Mouse (Mus musculus) lung, embryonic 15.5 days (tissue): ENCODE measurements around the gene Sim2. TPM values are rescaled to one million over a fixed set of nuclear protein-coding genes. Genes with fewer than 3 reads are reported as not detected.
A peak's percentile ranks its signal among the peaks of the same experiment; 100 is the strongest.

Experiments used
- ATAC-seq: fragments of 200-750 bp; cut with Nextera tagmentation; 2 replicates; pipeline ENCODE4 v1.8.0; 2017; ENCODE audit warnings: moderate number of reproducible peaks, borderline replicate concordance; ENCODE audit not compliant: low FRiP score, low TSS enrichment; ENCODE audit errors: extremely low read depth
- H3K27ac ChIP-seq: fragments of 300-500 bp; sonication (generic); 2 replicates; pipeline ENCODE4 v1.5.1; 2015; ENCODE audit warnings: moderate library complexity, mild to moderate bottlenecking, inconsistent platforms
- H3K27me3 ChIP-seq: fragments of 300-500 bp; sonication (generic); 2 replicates; pipeline ENCODE4 v1.6.1; 2015; ENCODE audit warnings: inconsistent platforms
- H3K36me3 ChIP-seq: fragments of 300-500 bp; sonication (generic); 2 replicates; pipeline ENCODE4 v1.6.1; 2015; ENCODE audit warnings: inconsistent platforms
- H3K4me1 ChIP-seq: fragments of 300-500 bp; sonication (generic); 2 replicates; pipeline ENCODE4 v1.6.1; 2015; ENCODE audit warnings: inconsistent platforms
- H3K4me2 ChIP-seq: fragments of 300-500 bp; sonication (generic); 2 replicates; pipeline ENCODE4 v1.6.1; 2015; ENCODE audit warnings: inconsistent platforms, mild to moderate bottlenecking, moderate library complexity
- H3K4me3 ChIP-seq: fragments of 300-500 bp; sonication (generic); 2 replicates; pipeline ENCODE4 v1.5.1; 2015; ENCODE audit warnings: mild to moderate bottlenecking, inconsistent platforms
- H3K9ac ChIP-seq: fragments of 300-500 bp; sonication (generic); 2 replicates; pipeline ENCODE4 v1.6.1; 2015; ENCODE audit warnings: inconsistent platforms
- H3K9me3 ChIP-seq: fragments of 300-500 bp; sonication (generic); 2 replicates; pipeline ENCODE4 v1.6.1; 2016; ENCODE audit warnings: inconsistent platforms
- WGBS: fragments of 180-500 bp; shearing (Covaris S2); methylation state at CpG from one replicate; pipeline ENCODE4 v1.1.7; 2015; 5-methylcytosine and 5-hydroxymethylcytosine counted together
- polyA plus RNA-seq: library from polyadenylated mRNA; unstranded; fragments of >200 nt; fragmentation: Nextera tagmentation; extraction: Ambion mirVana; gene quantifications from 2 replicates; pipeline ENCODE4 v1.2.1, GENCODE M21; 2015

The Sim2 gene
- polyA plus RNA-seq, 1 experiment from 2014 or later = 0.12 TPM

DNA sequence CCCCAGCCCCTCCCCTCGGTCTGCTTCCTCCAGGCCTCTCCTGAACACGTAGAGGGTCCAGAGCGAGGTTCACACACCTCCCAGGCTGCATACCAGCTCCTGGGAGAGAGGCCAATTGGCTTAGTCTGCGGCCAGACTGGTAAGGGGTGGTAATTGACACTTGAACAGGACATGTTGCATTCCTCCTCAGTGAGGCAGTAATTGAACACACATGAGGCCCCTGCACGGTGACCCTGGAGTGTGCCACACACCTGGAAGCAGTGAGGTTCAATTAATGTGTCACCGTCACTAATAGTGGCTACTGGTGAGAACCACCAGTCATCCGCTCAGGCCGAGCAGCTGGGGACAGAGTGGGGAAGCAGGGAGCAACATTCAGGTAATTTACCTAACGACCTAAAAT lies 24.9 kb upstream of the Sim2 start:
- ATAC-seq = peak; percentile 55; the same call in 1 of the 2 replicates
- H3K36me3 ChIP-seq = no peaks in the 10 kb centered on the region
- peak overlapping the region; percentile 0; the same call in 1 of the 2 replicates for H3K27ac ChIP-seq
- H3K9me3 ChIP-seq = no peaks in the 10 kb centered on the region
- WGBS = 48% methylated on average over 9 of the region's 9 CpGs
- no peak overlapping the region for H3K4me3 ChIP-seq
- H3K9ac ChIP-seq = no peak overlapping the region
- no peaks in the 10 kb centered on the region for H3K27me3 ChIP-seq
- no peak overlapping the region for H3K4me2 ChIP-seq
- H3K4me1 ChIP-seq = peaks cover 3% of the 10 kb centered on the region; the same call in 1 of the 2 replicates

DNA sequence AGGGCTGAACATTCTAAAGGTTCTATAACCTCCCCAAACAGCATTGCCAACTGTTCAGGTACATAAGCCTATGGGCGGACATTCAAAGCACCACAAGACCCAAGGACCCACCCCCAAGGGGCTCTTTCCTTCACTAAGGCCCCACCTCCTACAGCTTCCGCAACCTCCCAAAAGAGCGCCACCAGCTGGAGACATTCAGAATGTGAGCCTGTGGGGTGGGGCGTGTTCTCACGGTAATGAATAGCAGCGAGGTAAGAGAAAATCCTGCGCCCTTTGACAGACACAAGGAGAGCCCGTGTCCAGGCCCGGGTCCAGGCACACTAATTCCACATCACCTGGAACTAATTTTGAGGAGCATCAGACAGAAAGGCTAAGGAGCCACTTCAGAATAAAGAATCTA lies 20.5 kb upstream of the Sim2 start:
- Histone ChIP-seq H3K27ac (no peak overlapping the region), H3K9me3 (no peaks in the 10 kb centered on the region), H3K4me3 (no peak overlapping the region), H3K4me2 (no peak overlapping the region), H3K27me3 (no peaks in the 10 kb centered on the region), H3K36me3 (no peaks in the 10 kb centered on the region), H3K4me1 (peaks cover 3% of the 10 kb centered on the region; the same call in 1 of the 2 replicates), H3K9ac (no peak overlapping the region)
- WGBS = 73% methylated on average over 9 of the region's 9 CpGs
- ATAC-seq = no peak

DNA sequence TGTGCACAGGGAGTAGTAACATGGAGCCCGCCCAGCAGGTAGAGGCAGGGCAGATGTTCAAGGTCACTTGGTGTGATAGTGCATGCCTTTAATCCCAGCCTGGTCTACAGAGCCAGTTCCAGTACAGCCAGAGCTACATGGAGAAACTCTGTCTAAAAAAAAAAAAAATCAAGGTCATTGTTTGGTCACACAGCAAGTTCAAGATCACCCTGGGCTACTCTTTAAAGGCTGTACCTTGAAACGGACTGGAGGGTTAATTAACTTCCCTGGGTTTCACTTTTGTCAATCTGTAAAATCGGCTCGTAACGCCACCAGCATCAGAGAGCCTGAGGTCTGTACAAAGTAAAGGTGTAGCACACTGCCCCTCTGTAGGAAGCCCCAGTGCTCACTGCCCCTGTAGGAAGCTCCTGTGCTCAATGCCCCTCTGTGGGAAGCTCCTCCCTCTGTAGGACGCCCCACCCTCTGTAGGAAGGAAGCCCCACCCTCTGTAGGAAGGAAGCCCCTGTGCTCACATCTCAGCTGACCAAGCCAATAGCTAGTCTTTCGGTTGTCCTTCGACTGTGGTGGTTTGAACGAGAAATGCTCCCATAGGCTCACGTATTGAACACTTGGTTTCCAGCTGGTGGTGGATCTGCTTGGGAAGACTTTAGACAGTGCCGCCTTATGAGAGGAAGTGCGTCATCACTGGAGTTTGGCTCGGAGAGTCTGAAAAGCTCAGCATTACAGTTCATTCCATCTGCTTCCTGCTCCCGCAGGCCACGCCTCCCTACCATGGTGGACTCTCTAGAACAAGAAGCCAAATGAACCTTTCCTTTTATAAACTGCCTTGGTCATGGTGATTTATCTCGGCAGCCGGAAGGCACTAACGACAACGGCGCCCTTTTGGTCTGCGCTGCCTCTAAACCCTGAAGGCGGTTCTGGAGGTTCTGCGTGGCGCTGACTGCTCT lies 18.7 kb upstream of the Sim2 start:
- Histone ChIP-seq H3K4me2 (peak overlapping the region; percentile 16; the same call in 1 of the 2 replicates), H3K36me3 (no peaks in the 10 kb centered on the region), H3K4me3 (no peak overlapping the region), H3K9ac (no peak overlapping the region), H3K27ac (no peak overlapping the region; the same call in 1 of the 2 replicates), H3K4me1 (no peaks in the 10 kb centered on the region), H3K27me3 (no peaks in the 10 kb centered on the region), H3K9me3 (no peaks in the 10 kb centered on the region)
- WGBS = 66% methylated on average over 24 of the region's 24 CpGs
- ATAC-seq = no peak

DNA sequence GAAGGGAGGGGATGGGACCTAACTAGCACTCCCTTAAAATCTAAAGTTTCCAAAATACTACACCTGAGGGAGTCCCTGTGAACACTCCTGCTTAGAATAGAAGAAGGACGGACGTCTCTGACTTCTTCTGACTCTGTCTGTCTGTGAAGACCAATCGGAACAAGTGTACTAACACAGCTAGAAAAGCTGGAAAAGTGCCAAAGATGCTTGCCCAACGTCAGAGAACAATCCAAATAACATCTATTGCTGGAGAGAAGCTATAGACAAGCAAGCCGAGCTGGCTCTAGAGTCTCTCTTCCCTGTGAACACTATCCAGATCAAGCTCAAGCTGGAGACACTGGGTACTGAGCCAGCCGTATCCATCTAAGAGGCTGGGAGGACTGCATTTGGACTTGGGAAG lies 18.0 kb upstream of the Sim2 start:
- Histone ChIP-seq H3K27ac (no peak overlapping the region), H3K27me3 (no peaks in the 10 kb centered on the region), H3K4me2 (peak overlapping the region; percentile 9; the same call in 1 of the 2 replicates), H3K4me3 (no peak overlapping the region), H3K9ac (no peak overlapping the region), H3K9me3 (no peaks in the 10 kb centered on the region), H3K36me3 (no peaks in the 10 kb centered on the region), H3K4me1 (no peaks in the 10 kb centered on the region)
- ATAC-seq = no peak
- WGBS = 45% methylated on average over 6 of the region's 6 CpGs

DNA sequence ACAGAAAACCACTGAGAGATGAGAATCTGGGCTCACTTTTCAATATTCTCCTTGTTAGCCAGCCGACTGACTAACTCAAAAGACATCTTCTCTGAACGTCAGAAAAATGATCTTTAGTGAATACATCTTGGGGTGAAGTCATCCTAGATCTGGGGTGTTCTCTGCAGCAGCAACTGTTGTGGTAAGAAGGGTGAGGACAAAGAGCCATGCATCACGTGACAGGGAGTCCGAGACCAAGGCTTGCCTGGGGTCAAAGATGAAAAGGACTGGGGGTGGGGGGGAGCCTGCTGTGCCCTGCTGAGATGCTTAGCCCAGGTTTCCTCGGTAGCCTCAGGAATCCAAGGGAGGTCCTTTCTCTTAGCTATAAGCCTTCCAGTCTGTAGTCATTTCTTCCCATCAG lies 17.5 kb upstream of the Sim2 start:
- Histone ChIP-seq H3K9ac (no peak overlapping the region), H3K36me3 (no peaks in the 10 kb centered on the region), H3K4me1 (no peaks in the 10 kb centered on the region), H3K4me2 (no peak overlapping the region), H3K27ac (no peak overlapping the region), H3K27me3 (no peaks in the 10 kb centered on the region), H3K4me3 (no peak overlapping the region), H3K9me3 (no peaks in the 10 kb centered on the region)
- 60% methylated on average over 5 of the region's 5 CpGs for WGBS
- ATAC-seq = no peak

DNA sequence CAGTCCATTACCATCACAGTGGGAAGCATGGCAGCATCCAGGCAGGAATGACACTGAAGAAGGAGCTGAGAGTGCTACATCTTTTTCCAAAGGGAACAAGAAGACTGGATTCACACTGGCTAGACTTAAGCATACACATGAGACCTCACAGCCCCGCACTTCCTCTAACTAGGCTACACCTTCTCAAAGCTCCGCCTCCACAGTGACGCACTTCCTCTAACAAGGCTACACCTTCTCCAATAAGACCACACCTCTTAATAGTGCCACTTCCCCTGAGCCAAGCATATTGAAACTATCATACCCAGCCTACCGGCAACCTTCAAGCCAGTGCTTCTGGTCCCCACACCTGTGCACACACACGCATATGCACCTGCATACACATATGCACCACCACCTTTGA lies 15.7 kb upstream of the Sim2 start:
- no peaks in the 10 kb centered on the region for H3K36me3 ChIP-seq
- no peak overlapping the region for H3K4me3 ChIP-seq
- H3K27me3 ChIP-seq = no peaks in the 10 kb centered on the region
- no peak overlapping the region for H3K27ac ChIP-seq
- no peaks in the 10 kb centered on the region for H3K4me1 ChIP-seq
- no peak overlapping the region for H3K4me2 ChIP-seq
- ATAC-seq = no peak
- H3K9me3 ChIP-seq = no peaks in the 10 kb centered on the region
- WGBS = 89% methylated on average over 5 of the region's 5 CpGs
- no peak overlapping the region for H3K9ac ChIP-seq

DNA sequence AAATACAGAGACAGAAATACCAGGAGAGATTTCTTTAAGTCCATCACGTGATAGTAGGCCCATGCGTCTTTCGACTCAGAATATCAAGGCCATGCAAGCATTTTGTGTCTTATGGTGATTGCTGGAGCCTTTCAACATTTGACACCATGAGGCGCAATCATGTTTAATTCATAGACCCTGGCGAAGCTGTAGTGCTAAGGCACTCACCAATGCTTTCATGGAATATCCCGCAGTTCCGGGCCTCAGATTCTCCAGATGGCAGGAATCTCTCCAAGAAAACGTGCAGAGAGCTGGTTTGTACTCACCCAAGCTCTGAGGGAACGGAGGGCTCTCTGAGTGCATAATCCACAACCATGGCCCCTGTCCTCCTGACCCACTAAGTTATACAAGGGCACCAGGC lies 13.8 kb upstream of the Sim2 start:
- no peak overlapping the region for H3K27ac ChIP-seq
- WGBS = 86% methylated on average over 9 of the region's 9 CpGs
- ATAC-seq = no peak
- no peak overlapping the region for H3K4me3 ChIP-seq
- no peak overlapping the region for H3K4me2 ChIP-seq
- no peaks in the 10 kb centered on the region for H3K36me3 ChIP-seq
- no peak overlapping the region for H3K9ac ChIP-seq
- 0 out of 2 replicates have a peak, but pooled peaks cover 5% of the 10 kb centered on the region for H3K4me1 ChIP-seq
- peaks cover 7% of the 10 kb centered on the region for H3K27me3 ChIP-seq
- no peaks in the 10 kb centered on the region for H3K9me3 ChIP-seq

DNA sequence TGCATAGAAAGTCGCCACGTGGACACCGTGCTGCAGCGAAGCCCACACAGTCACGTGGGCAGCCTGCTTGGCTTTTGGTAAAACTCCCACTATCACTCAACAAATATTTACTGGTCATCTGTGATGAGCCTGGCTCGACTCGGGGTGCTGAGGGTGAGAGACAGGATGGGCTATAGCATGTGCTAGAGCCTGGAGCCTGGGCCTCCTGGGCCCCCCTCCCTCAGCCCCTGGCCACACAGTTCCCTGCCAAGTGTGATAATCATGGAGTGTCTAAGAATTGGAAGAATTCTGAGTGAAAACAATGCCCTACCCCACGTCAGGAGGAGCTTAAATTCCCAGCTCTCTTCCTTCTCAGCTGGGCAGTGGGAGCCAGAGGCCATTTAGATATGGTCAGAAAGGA lies 13.3 kb upstream of the Sim2 start:
- Histone ChIP-seq H3K4me2 (no peak overlapping the region), H3K4me1 (0 out of 2 replicates have a peak, but pooled peaks cover 5% of the 10 kb centered on the region), H3K9me3 (no peaks in the 10 kb centered on the region), H3K36me3 (no peaks in the 10 kb centered on the region), H3K9ac (no peak overlapping the region), H3K27me3 (peaks cover 11% of the 10 kb centered on the region), H3K27ac (no peak overlapping the region), H3K4me3 (no peak overlapping the region)
- ATAC-seq = peak; percentile 50; the same call in 1 of the 2 replicates
- 39% methylated on average over 8 of the region's 8 CpGs for WGBS

DNA sequence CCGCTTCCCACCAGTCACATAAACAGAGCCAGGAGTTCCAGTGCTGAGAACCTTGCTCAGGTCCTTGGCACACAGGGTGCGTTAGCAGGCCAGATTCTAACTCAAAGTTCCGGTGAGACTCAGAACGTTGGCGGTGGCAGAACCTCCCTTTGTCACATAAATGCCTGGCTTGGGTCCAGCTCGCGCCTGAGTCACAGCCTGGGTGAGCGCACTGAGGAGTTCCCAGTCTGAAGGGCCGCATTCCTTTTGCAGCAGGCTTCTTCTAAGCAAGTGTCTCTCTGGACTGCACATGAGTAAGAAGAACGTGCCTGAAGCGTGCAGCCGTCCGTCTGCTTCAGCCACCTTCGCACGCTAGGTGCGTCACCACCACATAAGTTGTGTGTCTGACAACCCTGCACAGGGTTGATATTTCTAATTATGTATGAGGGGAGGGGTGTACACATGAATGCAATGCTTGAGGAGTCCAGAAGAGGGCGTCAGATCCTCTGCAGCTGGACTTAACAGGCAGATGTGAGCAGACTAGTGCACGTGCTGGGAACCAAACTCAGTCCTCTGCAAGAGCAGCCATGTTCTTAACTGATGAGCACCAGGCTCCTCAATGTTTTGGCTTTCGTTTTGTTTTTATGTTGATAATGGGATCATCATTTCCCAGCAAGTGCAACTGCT lies 9.2 kb upstream of the Sim2 start:
- peaks cover 51% of the 10 kb centered on the region for H3K27me3 ChIP-seq

DNA sequence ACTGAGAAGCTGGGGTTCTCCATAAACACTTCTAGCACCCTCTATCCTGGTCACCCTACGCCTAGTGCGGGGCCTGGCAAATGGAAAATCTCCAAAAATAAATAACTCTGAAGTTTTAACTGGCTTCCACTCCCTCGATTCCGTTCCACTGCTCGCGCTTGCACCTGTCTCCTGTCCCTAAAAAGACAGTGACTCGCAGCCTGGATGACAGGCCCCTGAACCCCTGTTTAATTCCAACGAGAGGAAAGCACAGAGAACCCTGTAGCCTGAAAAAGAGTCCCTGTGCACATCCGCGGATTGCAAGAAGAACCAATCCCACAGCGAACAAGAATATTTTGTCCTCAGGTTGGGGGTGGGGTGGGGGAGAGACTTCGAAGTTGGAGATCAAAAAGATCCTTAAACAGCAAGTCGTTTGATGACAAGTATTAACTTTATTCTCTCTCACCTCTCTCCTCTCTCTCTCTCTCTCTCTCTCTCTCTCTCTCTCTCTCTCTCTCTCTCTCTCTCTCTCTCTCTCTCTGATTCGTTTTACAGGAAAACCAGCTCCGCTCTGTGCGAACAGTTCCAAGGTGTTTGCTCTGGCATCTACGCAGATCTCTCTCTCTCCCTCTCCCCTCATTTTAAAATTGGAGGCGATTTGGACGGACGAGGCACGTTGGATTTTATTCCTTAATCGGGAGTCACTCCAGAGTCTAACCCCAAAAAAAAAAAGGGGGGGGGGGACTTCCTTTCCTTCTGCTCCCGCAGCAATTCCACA lies 6.2 kb upstream of the Sim2 start:
- 1% methylated on average over 23 of the region's 23 CpGs for WGBS
- Histone ChIP-seq H3K4me1 (0 out of 2 replicates have a peak, but pooled peaks cover 5% of the 10 kb centered on the region), H3K9ac (no peak overlapping the region), H3K27me3 (peaks cover 81% of the 10 kb centered on the region), H3K27ac (no peak overlapping the region), H3K9me3 (no peaks in the 10 kb centered on the region), H3K4me3 (no peak overlapping the region), H3K4me2 (no peak overlapping the region), H3K36me3 (no peaks in the 10 kb centered on the region)
- ATAC-seq = no peak

More for the DNA sequence above, 9.2 kb upstream of the Sim2 start:
- Histone ChIP-seq H3K27ac (no peak overlapping the region), H3K9ac (no peak overlapping the region), H3K36me3 (no peaks in the 10 kb centered on the region), H3K4me3 (no peak overlapping the region), H3K9me3 (no peaks in the 10 kb centered on the region), H3K4me2 (no peak overlapping the region), H3K4me1 (0 out of 2 replicates have a peak, but pooled peaks cover 5% of the 10 kb centered on the region)
- 35% methylated on average over 19 of the region's 19 CpGs for WGBS
- ATAC-seq = peak; percentile 37; the same call in 1 of the 2 replicates

DNA sequence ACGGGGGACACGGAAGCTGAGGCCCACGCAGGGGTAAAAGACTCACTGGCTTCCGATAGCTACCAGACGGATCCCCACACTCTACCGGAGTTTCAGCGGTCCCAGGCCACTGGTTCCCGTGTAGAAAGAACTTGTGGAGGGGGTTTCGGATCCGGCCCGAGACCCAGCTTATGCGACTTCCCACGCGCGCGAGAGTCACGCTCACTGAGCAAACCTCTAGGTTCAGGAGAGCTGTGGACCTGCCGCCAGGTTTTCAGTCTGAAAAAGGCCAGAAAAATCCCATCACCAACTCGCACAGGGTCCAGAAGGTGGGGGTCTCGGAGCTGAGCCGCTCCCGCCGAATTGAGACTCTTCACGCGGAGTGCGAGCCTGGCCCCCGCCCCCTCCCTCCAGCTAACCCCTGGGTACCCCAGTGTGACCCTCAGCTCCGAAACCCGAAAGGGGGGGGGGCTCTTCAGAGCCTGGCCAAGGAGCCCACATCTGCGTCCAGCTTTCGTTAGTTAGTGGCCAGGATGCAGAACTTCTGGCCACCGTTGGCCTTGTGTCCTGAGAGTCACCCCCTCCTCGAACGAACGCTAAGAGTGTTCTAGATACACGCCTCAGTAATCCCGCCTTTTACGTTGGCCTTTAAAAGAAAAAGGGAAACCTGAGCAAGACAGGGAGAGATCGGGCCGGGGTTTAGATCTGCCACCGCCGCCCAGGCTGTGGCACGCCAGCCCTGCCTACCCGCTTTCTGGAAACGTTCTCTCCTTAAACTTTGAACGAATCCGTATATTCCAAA lies 5.5 kb upstream of the Sim2 start:
- Histone ChIP-seq H3K4me1 (0 out of 2 replicates have a peak, but pooled peaks cover 5% of the 10 kb centered on the region), H3K9ac (no peak overlapping the region), H3K9me3 (no peaks in the 10 kb centered on the region), H3K27ac (no peak overlapping the region), H3K27me3 (peaks cover 88% of the 10 kb centered on the region), H3K36me3 (no peaks in the 10 kb centered on the region), H3K4me2 (no peak overlapping the region), H3K4me3 (no peak overlapping the region)
- ATAC-seq = no peak
- 2% methylated on average over 47 of the region's 47 CpGs for WGBS
